Mouse (Mus musculus): ENCODE data around the gene Alox8. TPM values are rescaled to one million over a fixed set of nuclear protein-coding genes. Genes with fewer than 3 reads are reported as not detected.

The Alox8 gene
- total RNA-seq (2023): under 1 TPM; 0.22 to 0.24 TPM

DNA sequence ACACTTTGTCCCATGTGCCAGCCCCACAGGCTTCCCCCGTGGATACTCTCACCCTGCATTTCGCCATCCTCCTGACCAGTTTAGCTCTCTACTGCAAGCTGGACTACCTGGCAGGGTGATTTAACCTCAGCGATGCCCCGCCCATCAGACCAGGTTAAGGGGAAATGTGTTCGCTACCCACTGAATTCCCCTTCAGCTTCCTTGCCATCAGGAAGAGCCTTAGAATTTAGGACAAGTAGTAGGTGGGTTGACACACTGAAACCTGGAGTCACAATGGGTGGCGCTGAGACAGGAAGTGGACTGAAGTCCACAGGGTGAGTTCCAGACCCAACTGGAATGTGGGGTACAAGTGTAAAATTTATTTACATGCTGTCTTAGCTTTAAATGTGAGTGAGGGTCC is at the start of gene Alox8:
Gene Alox8, minus strand, starts transcription at position 101 of the 400 bp plus-strand sequence.

DNA sequence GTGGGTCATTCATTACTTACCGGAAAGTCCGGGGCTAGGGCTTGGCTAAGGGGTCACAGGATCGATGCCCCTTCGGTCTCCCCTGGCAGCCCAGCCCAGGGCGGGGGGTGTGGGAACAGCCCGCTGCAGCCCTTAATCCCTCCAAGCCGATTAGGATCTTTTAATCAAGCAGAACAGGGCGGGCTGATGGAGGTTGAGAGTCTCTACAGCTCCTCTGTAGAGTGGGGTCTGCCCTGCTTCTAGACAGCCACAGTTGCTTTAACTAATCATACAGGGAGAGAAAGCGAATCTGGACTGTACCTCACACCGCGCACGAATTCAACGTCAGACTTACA is 39.2 kb upstream of the Alox8 start, which contains the start of gene Gucy2e:
Gene Gucy2e, minus strand, starts transcription at position 111 of the 335 bp plus-strand sequence.

DNA sequence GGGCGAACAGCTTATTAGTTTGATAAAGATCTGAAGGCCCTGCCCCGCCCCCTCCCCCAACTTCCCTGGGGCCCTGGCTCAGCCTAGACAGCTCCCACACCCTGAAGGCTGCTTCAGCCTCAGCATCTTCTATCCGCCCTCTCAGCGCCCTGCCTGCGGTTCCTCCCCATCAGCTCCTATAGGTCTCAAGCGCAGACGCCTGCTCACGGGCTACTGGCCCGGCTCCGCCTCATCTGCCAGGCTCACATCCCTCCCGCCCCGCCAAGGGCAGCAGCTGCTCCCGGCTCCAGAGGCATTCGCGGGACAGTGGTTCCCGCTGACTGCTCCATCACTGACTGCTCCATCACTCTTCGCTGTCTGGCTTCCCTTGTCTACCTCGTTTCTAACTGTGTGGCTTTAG is 40.8 kb downstream of the Alox8 start, which contains the start of gene Alox12b:
Gene Alox12b, plus strand, starts transcription at position 190 of the 400 bp plus-strand sequence.

Other genes starting within 250 kb of the Alox8 start
- gene Arhgef15, start 240.4 kb downstream of the Alox8 start, total RNA-seq (2023): under 1 TPM in 1 of 2 experiments, not detected in 1; 0.18 TPM
- 1 to 10 TPM; 2.2 to 2.8 TPM for gene Slc25a35, start 229.7 kb downstream of the Alox8 start, total RNA-seq (2023)
- gene Rangrf, start 222.7 kb downstream of the Alox8 start, total RNA-seq (2023): 1 to 10 TPM; 3.1 to 5.0 TPM
- 10 to 100 TPM; 18.0 to 20.8 TPM for gene Pfas, start 189.4 kb downstream of the Alox8 start, total RNA-seq (2023)
- 10 to 100 TPM; 30.6 to 33.8 TPM for gene Ctc1, start 181.9 kb downstream of the Alox8 start, total RNA-seq (2023)
- 10 to 100 TPM; 83.0 to 89.7 TPM for gene Aurkb, start 152.2 kb downstream of the Alox8 start, total RNA-seq (2023)
- gene Borcs6, start 138.1 kb downstream of the Alox8 start, total RNA-seq (2023): 10 to 100 TPM; 35.9 to 39.8 TPM
- 1 to 10 TPM; 2.6 to 6.6 TPM for gene Tmem107, start 127.0 kb downstream of the Alox8 start, total RNA-seq (2023)
- gene Vamp2, start 109.4 kb downstream of the Alox8 start, total RNA-seq (2023): 100 to 1,000 TPM; 188 to 209 TPM
- 100 to 1,000 TPM; 327 to 350 TPM for gene Per1, start 102.6 kb downstream of the Alox8 start, total RNA-seq (2023)
- not detected for gene Hes7, start 77.4 kb downstream of the Alox8 start, total RNA-seq (2023)
- gene 9130213A22Rik, start 75.3 kb downstream of the Alox8 start, total RNA-seq (2023): not detected
- not detected for gene Aloxe3, start 71.9 kb downstream of the Alox8 start, total RNA-seq (2023)
- gene Alox12b, start 40.9 kb downstream of the Alox8 start, total RNA-seq (2023): not detected
- gene Gucy2e, start 39.2 kb upstream of the Alox8 start, total RNA-seq (2023): not detected
- 10 to 100 TPM; 12.2 TPM for gene Cntrob, start 125.9 kb upstream of the Alox8 start, total RNA-seq (2023)
- gene Trappc1, start 126.1 kb upstream of the Alox8 start, total RNA-seq (2023): 10 to 100 TPM; 45.7 to 52.8 TPM
- gene Kcnab3, start 128.4 kb upstream of the Alox8 start, total RNA-seq (2023): under 1 TPM; 0.20 to 0.84 TPM
- 1 to 10 TPM; 1.3 to 2.4 TPM for gene Rnf227, start 142.6 kb upstream of the Alox8 start, total RNA-seq (2023)
- 10 to 100 TPM; 13.7 to 17.7 TPM for gene Chd3, start 171.6 kb upstream of the Alox8 start, total RNA-seq (2023)
- gene Naa38, start 197.6 kb upstream of the Alox8 start, total RNA-seq (2023): 10 to 100 TPM; 41.4 to 43.4 TPM
- gene Cyb5d1, start 197.8 kb upstream of the Alox8 start, total RNA-seq (2023): 10 to 100 TPM; 21.9 to 23.2 TPM
- 1 to 10 TPM; 2.2 to 3.3 TPM for gene Tmem88, start 200.4 kb upstream of the Alox8 start, total RNA-seq (2023)
- gene Kdm6b, start 215.8 kb upstream of the Alox8 start, total RNA-seq (2023): 100 to 1,000 TPM; 177 to 192 TPM